Mouse (Mus musculus) frontal cortex, adult (tissue): Measurements from ENCODE around the gene Gm21094.
"Not testable (repeated sequence)": the region's sequence is repeated elsewhere in the genome, so short reads cannot be mapped to it uniquely, and the experiment has no call there.

Source experiments
- ATAC-seq: cut with Nextera tagmentation; 2 replicates; pipeline ENCODE4 v1.9.2; 2017; ENCODE audit warnings: mild to moderate bottlenecking, moderate library complexity, mixed read lengths; ENCODE audit not compliant: low TSS enrichment

Gm21094 gene

DNA sequence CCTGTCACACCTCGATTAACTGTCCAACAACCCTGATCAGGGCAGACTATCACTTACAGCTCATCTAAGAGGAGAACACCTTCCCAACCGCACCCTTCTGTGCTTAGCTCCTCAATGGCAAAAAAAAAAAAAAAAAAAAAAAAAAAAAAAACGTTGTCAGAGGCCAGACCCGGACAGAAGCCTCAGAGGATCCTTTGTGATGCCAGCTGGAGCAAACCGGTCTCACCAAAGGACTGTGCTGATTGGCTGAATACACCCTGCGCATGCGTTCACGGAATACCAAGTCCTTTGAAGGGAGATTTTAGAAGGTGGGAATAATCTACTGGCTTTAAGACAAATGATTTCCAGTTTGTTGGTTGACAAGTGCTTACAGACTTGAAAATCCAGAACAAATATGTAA lies at the start of gene Gm21094:
Gene Gm21094 (minus strand): TSS at position 101 of the 400 bp plus-strand sequence.
- not testable (repeated sequence) for ATAC-seq
